Mouse (Mus musculus): ENCODE measurements around the gene Kansl1l. TPM values are rescaled to one million over a fixed set of nuclear protein-coding genes. Genes with fewer than 3 reads are reported as not detected.

Kansl1l gene
- polyA plus RNA-seq, 1 experiment from 2014 or later = 17.9 TPM

DNA sequence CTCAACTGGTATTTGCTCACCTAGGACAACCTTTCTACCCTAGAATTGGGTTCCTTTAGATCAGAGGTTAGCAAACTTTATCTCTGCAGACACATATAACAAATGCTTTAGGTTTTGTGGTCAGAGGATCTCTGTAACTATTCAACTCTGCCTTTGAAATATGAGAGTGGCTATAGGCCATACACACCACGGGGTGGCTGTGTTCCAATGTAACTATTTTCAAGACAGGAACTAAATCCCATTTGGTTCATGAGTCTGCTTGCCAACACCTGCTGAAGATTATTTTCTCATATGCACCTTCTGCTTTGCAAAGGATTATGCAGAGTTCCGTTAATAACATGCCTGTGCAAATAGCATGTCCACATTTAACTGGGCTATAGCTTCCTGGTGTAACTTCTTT, 35.1 kb downstream of the Kansl1l start:
- no peaks in the 10 kb centered on the region for H3K36me3 ChIP-seq (ENCODE audit: insufficient read depth, low read length)
- no peaks in the 10 kb centered on the region for H3K27me3 ChIP-seq (ENCODE audit: insufficient read depth, low read length)
- no peak overlapping the region for H3K9ac ChIP-seq (ENCODE audit: low read depth, low read length)
- H3K4me1 ChIP-seq (replicated peaks; ENCODE audit: insufficient read depth, low read length) = no peaks in the 10 kb centered on the region
- H3K4me2 ChIP-seq (ENCODE audit: low read length) = no peak overlapping the region
- H3K4me3 ChIP-seq (replicated peaks; ENCODE audit: low read depth, low read length) = no peak overlapping the region
- ATAC-seq (replicated peaks; ENCODE audit: low FRiP score, low read depth) (no peak), DNase-seq (ENCODE audit: low spot score) (no peak)
- no peak for TF ChIP-seq CTCF (IDR thresholded peaks at IDR 0.05; ENCODE audit: low read depth)
- H3K27ac ChIP-seq = no peak overlapping the region
- no peaks in the 10 kb centered on the region for H3K9me3 ChIP-seq (replicated peaks; ENCODE audit: low read length)
- 45% methylated on average over 2 of the region's 2 CpGs for WGBS

DNA sequence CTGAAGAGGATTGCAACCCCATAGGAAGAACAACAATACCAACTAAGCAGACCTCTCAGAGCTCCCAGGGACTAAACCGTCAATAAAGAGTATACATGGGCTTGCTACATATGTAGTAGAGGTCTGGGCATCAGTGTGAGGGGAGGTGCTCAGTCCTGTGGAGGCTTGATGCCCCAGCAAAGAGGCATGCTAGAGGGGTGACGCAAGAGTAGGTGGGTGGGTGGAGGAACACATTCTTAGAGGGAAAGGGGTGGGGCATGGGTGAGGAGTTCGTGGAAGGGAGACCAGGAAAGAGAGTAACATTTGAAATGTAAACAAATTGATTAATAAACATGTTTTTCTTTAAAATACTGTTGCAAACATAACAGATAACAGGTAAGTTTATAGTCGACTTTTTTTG, 36.3 kb downstream of the Kansl1l start:
- ATAC-seq (replicated peaks; ENCODE audit: low FRiP score, low read depth) = no peak
- 80% methylated on average over 4 of the region's 4 CpGs for WGBS
- no peak overlapping the region for H3K4me2 ChIP-seq (ENCODE audit: low read length)

GRCm38 (mm10) chr1:66778798-66779197, 38.6 kb downstream of the Kansl1l start:
- Histone ChIP-seq H3K36me3 (ENCODE audit: insufficient read depth, low read length) (no peaks in the 10 kb centered on the region), H3K4me1 (replicated peaks; ENCODE audit: insufficient read depth, low read length) (no peaks in the 10 kb centered on the region), H3K27me3 (ENCODE audit: insufficient read depth, low read length) (no peaks in the 10 kb centered on the region), H3K4me3 (replicated peaks; ENCODE audit: low read depth, low read length) (no peak overlapping the region), H3K9ac (ENCODE audit: low read depth, low read length) (no peak overlapping the region), H3K27ac (no peak overlapping the region), H3K9me3 (replicated peaks; ENCODE audit: low read length) (no peaks in the 10 kb centered on the region), H3K4me2 (ENCODE audit: low read length) (no peak overlapping the region)
- DNase-seq (ENCODE audit: low spot score) = no peak
- ATAC-seq (replicated peaks; ENCODE audit: low FRiP score, low read depth) = no peak
- TF ChIP-seq CTCF (IDR thresholded peaks at IDR 0.05; ENCODE audit: low read depth) = no peak
- WGBS = 77% methylated on average over 1 of the region's 1 CpGs

More for the DNA sequence above, 36.3 kb downstream of the Kansl1l start:
- no peak for TF ChIP-seq CTCF (IDR thresholded peaks at IDR 0.05; ENCODE audit: low read depth)
- H3K27me3 ChIP-seq (ENCODE audit: insufficient read depth, low read length) = no peaks in the 10 kb centered on the region
- DNase-seq (ENCODE audit: low spot score) = no peak
- no peaks in the 10 kb centered on the region for H3K36me3 ChIP-seq (ENCODE audit: insufficient read depth, low read length)
- H3K4me3 ChIP-seq (replicated peaks; ENCODE audit: low read depth, low read length) = no peak overlapping the region
- H3K27ac ChIP-seq = no peak overlapping the region
- H3K9ac ChIP-seq (ENCODE audit: low read depth, low read length) = no peak overlapping the region
- H3K4me1 ChIP-seq (replicated peaks; ENCODE audit: insufficient read depth, low read length) = no peaks in the 10 kb centered on the region
- H3K9me3 ChIP-seq (replicated peaks; ENCODE audit: low read length) = no peaks in the 10 kb centered on the region

- Histone ChIP-seq H3K4me3 (replicated peaks; ENCODE audit: low read depth, low read length) (no peak overlapping the region), H3K9me3 (replicated peaks; ENCODE audit: low read length) (no peaks in the 10 kb centered on the region), H3K4me1 (replicated peaks; ENCODE audit: insufficient read depth, low read length) (no peaks in the 10 kb centered on the region), H3K4me2 (ENCODE audit: low read length) (no peak overlapping the region), H3K9ac (ENCODE audit: low read depth, low read length) (no peak overlapping the region), H3K27me3 (ENCODE audit: insufficient read depth, low read length) (no peaks in the 10 kb centered on the region), H3K36me3 (ENCODE audit: insufficient read depth, low read length) (no peaks in the 10 kb centered on the region), H3K27ac (no peak overlapping the region)
- no peak for TF ChIP-seq CTCF (IDR thresholded peaks at IDR 0.05; ENCODE audit: low read depth)
- no peak for ATAC-seq (replicated peaks; ENCODE audit: low FRiP score, low read depth)
- DNase-seq (ENCODE audit: low spot score) = peak; percentile 9
- WGBS = 57% methylated on average over 2 of the region's 2 CpGs
Measured at GRCm38 (mm10) chr1:66777878-66778277, 39.5 kb downstream of the Kansl1l start.

DNA sequence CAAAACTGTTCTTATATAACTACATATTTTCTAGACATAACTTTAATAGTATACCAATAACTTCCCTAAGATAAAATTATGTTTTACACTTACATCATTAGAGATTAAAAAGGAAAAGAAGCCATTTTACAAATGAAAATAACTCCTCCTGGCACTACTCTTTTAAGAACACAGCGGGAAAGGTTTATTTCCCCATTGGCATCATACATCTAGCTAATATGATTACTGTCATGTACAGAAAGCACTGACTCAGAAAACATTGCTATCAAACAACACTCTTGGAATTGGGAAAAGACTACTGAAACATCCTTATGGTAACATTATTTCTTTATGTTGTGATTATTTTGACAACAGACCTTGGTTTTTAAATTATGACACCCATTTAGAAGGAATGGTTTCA, 48.6 kb downstream of the Kansl1l start:
- TF ChIP-seq CTCF (IDR thresholded peaks at IDR 0.05; ENCODE audit: low read depth) = no peak
- Histone ChIP-seq H3K27me3 (ENCODE audit: insufficient read depth, low read length) (no peaks in the 10 kb centered on the region), H3K4me1 (replicated peaks; ENCODE audit: insufficient read depth, low read length) (no peaks in the 10 kb centered on the region), H3K9me3 (replicated peaks; ENCODE audit: low read length) (no peaks in the 10 kb centered on the region), H3K36me3 (ENCODE audit: insufficient read depth, low read length) (peaks cover 13% of the 10 kb centered on the region), H3K27ac (no peak overlapping the region), H3K4me3 (replicated peaks; ENCODE audit: low read depth, low read length) (no peak overlapping the region), H3K4me2 (ENCODE audit: low read length) (no peak overlapping the region), H3K9ac (ENCODE audit: low read depth, low read length) (no peak overlapping the region)
- ATAC-seq (replicated peaks; ENCODE audit: low FRiP score, low read depth) (no peak), DNase-seq (ENCODE audit: low spot score) (no peak)
- WGBS = 95% methylated on average over 1 of the region's 1 CpGs

DNA sequence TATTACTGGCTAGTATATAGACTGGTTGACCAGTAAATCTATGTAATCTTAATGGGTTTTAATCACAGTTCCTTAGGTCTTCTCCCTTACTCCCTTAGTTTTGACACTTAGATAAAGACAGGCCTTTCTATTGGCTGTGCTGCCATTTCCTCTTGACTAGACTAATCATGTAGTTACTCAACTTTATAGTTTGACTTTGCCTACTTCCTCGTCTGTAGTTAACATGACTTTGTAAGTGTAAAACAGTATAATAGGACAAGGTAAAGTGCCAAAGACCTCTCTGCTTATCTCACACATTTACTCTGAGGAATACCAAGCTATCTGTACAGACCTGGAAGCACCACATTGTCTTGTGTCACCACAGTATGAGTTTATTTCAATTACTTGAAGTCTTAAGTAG, 86.8 kb downstream of the Kansl1l start:
- Histone ChIP-seq H3K27me3 (ENCODE audit: insufficient read depth, low read length) (no peaks in the 10 kb centered on the region), H3K4me3 (replicated peaks; ENCODE audit: low read depth, low read length) (no peak overlapping the region), H3K36me3 (ENCODE audit: insufficient read depth, low read length) (peaks cover 14% of the 10 kb centered on the region), H3K27ac (no peak overlapping the region), H3K9me3 (replicated peaks; ENCODE audit: low read length) (no peaks in the 10 kb centered on the region), H3K4me1 (replicated peaks; ENCODE audit: insufficient read depth, low read length) (no peaks in the 10 kb centered on the region), H3K4me2 (ENCODE audit: low read length) (no peak overlapping the region), H3K9ac (ENCODE audit: low read depth, low read length) (no peak overlapping the region)
- TF ChIP-seq CTCF (IDR thresholded peaks at IDR 0.05; ENCODE audit: low read depth) = no peak
- ATAC-seq (replicated peaks; ENCODE audit: low FRiP score, low read depth) (no peak), DNase-seq (ENCODE audit: low spot score) (no peak)
- 78% methylated on average over 1 of the region's 1 CpGs for WGBS

GRCm38 (mm10) chr1:66712859-66713258, 104.5 kb downstream of the Kansl1l start:
- Histone ChIP-seq H3K9me3 (replicated peaks; ENCODE audit: low read length) (no peaks in the 10 kb centered on the region), H3K27ac (no peak overlapping the region), H3K36me3 (ENCODE audit: insufficient read depth, low read length) (peaks cover 21% of the 10 kb centered on the region; the same call in 1 of the 2 replicates), H3K27me3 (ENCODE audit: insufficient read depth, low read length) (no peaks in the 10 kb centered on the region), H3K4me3 (replicated peaks; ENCODE audit: low read depth, low read length) (no peak overlapping the region), H3K9ac (ENCODE audit: low read depth, low read length) (no peak overlapping the region), H3K4me2 (ENCODE audit: low read length) (no peak overlapping the region), H3K4me1 (replicated peaks; ENCODE audit: insufficient read depth, low read length) (no peaks in the 10 kb centered on the region)
- TF ChIP-seq CTCF (IDR thresholded peaks at IDR 0.05; ENCODE audit: low read depth) = no peak
- DNase-seq (ENCODE audit: low spot score) (no peak), ATAC-seq (replicated peaks; ENCODE audit: low FRiP score, low read depth) (no peak)
- 99% methylated on average over 3 of the region's 3 CpGs for WGBS

Data from kidney, postnatal 0 days (tissue).